Mouse (Mus musculus) cerebellum, adult 2 months (tissue): ENCODE data around the gene Foxo3. TPM values are rescaled to one million over a fixed set of nuclear protein-coding genes. Genes with fewer than 3 reads are reported as not detected.

ENCODE experiments used
- DNase-seq, 2 experiments: peaks; one replicate each; pipeline ENCODE4 v3.0.0; 2021
- H3K27ac ChIP-seq: fragments of 200-500 bp; 2 replicates; pipeline ENCODE4 v1.5.1; 2012; ENCODE audit warnings: low read length, control low read depth, inconsistent platforms; ENCODE audit not compliant: insufficient read depth
- H3K27me3 ChIP-seq: fragments of 200-500 bp; 2 replicates; pipeline ENCODE4 v1.6.1; 2012; ENCODE audit warnings: inconsistent platforms, mild to moderate bottlenecking, low read length, moderate library complexity; ENCODE audit not compliant: control insufficient read depth, insufficient read depth
- H3K4me1 ChIP-seq: fragments of 200-500 bp; 2 replicates; pipeline ENCODE4 v1.6.1; 2011; ENCODE audit warnings: low read length; ENCODE audit not compliant: control insufficient read depth, insufficient read depth
- H3K4me3 ChIP-seq: fragments of 200-500 bp; replicated peaks from 2 replicates; pipeline ENCODE3; 2011; ENCODE audit warnings: mild to moderate bottlenecking, low read depth, low read length, control low read depth; ENCODE audit not compliant: insufficient read depth
- CTCF ChIP-seq: fragments of 200-500 bp; IDR thresholded peaks from 2 replicates; pipeline ENCODE4 v1.5.1; 2011; ENCODE audit warnings: low read depth, mild to moderate bottlenecking, control low read depth, low read length, moderate library complexity, borderline replicate concordance; ENCODE audit not compliant: insufficient read depth
- POLR2A ChIP-seq: fragments of 200-500 bp; IDR thresholded peaks from 2 replicates; pipeline ENCODE4 v1.6.1; 2011; ENCODE audit warnings: low read length, control low read depth, borderline replicate concordance; ENCODE audit not compliant: insufficient read depth
- WGBS: fragments of 180-500 bp; shearing (Covaris S2); methylation state at CpG from one replicate; pipeline ENCODE4 v1.1.7; 2018; 5-methylcytosine and 5-hydroxymethylcytosine counted together
- polyA plus RNA-seq: library from polyadenylated mRNA; depleted of rRNA; stranded (reverse); fragments of >200 nt; gene quantifications from 2 replicates; pipeline ENCODE4 v1.2.3, GENCODE M21; 2012

Foxo3 gene
- polyA plus RNA-seq, 1 experiment: 50.5 TPM

DNA sequence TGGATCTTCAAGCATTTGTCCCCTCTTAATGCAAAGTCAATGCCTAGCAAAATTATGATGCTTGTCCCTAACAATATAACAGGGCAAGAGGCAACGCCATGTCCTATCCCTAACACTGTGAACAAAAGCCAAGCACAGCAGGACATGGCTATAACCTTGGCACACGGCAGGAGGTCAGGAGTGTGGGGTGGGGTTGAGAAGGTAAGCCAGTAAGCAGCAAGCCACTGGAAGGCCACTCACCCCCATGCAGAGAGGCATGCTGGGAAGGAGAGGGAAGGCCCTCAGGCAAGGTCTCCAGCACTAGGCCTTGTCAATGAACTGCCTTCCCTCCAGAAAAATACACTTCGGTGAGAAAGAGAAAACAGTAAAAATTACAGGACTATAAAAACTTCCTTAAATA is 30.1 kb downstream of the Foxo3 start:
- no peak overlapping the region for H3K4me3 ChIP-seq
- H3K27ac ChIP-seq: peak overlapping the region; percentile 58; the same call in 1 of the 2 replicates
- H3K27me3 ChIP-seq: no peaks in the 10 kb centered on the region
- no peak for TF ChIP-seq CTCF
- TF ChIP-seq POLR2A: no peak
- WGBS: 26% methylated on average over 3 of the region's 3 CpGs
- peak in 1 of 2 experiments; percentile 55 for DNase-seq
- H3K4me1 ChIP-seq: peaks cover 56% of the 10 kb centered on the region

GRCm38 (mm10) chr10:42245636-42246035 is 30.9 kb downstream of the Foxo3 start:
- Histone ChIP-seq H3K27me3 (no peaks in the 10 kb centered on the region), H3K4me1 (peaks cover 58% of the 10 kb centered on the region), H3K27ac (peak overlapping the region; percentile 62; the same call in 1 of the 2 replicates), H3K4me3 (no peak overlapping the region)
- DNase-seq: peak in 1 of 2 experiments; percentile 60
- WGBS: 24% methylated on average over 3 of the region's 3 CpGs
- TF ChIP-seq POLR2A: no peak
- no peak for TF ChIP-seq CTCF

DNA sequence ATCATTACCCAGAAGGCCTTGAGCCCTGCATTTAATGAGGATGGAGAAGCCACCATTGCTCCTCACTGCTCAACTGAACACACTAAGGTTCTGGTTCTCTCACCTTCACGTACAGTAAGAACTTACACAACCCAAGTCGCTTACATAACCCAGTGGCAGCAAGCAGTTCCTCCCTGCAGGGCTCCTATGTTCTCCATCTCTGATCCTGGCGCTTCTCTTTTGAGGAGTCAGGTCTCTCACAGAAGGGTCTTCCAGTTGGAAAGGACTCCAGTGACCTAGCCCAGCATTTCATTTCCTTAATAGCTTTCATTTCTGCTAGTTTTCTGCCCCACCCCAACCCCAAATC is 31.3 kb downstream of the Foxo3 start:
- peak overlapping the region; percentile 62; the same call in 1 of the 2 replicates for H3K27ac ChIP-seq
- peak in 1 of 2 experiments; percentile 66 for DNase-seq
- H3K27me3 ChIP-seq: no peaks in the 10 kb centered on the region
- H3K4me3 ChIP-seq: no peak overlapping the region
- no peak for TF ChIP-seq POLR2A
- TF ChIP-seq CTCF: no peak
- WGBS: 2% methylated on average over 3 of the region's 3 CpGs
- H3K4me1 ChIP-seq: peaks cover 55% of the 10 kb centered on the region

- H3K27me3 ChIP-seq: no peaks in the 10 kb centered on the region
- H3K4me3 ChIP-seq: no peak overlapping the region
- H3K4me1 ChIP-seq: peaks cover 55% of the 10 kb centered on the region
- H3K27ac ChIP-seq: peak overlapping the region; percentile 62
- WGBS: 24% methylated on average over 8 of the region's 8 CpGs
- TF ChIP-seq POLR2A (no peak), CTCF (no peak)
- DNase-seq: peak; percentile 66 to 80
Observed at GRCm38 (mm10) chr10:42244420-42245255, 31.9 kb downstream of the Foxo3 start.

DNA sequence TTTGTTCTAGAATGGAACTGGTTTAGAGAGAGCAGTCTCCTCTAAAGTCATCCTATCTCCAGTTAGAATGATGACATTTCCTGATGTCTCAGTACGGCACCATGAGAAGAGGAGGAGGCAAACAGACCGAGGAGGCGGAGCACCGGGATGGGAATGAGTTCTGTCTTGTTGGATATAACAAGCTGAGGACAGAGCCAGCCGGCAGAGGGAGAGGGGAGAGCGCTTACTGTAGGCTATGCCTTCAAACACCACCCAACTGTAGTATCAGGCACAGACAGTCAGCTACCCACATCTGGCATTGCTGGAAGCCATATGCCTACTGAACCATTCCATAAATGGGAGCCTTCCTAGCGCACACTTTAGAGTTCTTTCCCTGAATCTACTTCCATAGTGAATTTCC is 32.6 kb downstream of the Foxo3 start:
- peaks cover 56% of the 10 kb centered on the region for H3K4me1 ChIP-seq
- no peak for TF ChIP-seq CTCF
- TF ChIP-seq POLR2A: no peak
- 73% methylated on average over 7 of the region's 7 CpGs for whole genome bisulfite sequencing
- DNase-seq: no peak
- no peaks in the 10 kb centered on the region for H3K27me3 ChIP-seq
- no peak overlapping the region for H3K27ac ChIP-seq
- no peak overlapping the region for H3K4me3 ChIP-seq

- H3K4me3 ChIP-seq: no peak overlapping the region
- no peak for DNase-seq
- H3K4me1 ChIP-seq: peaks cover 56% of the 10 kb centered on the region
- TF ChIP-seq CTCF (no peak), POLR2A (no peak)
- no peaks in the 10 kb centered on the region for H3K27me3 ChIP-seq
- H3K27ac ChIP-seq: no peak overlapping the region
- WGBS: 78% methylated on average over 6 of the region's 6 CpGs
Observed at GRCm38 (mm10) chr10:42242484-42242883, 34.1 kb downstream of the Foxo3 start.

DNA sequence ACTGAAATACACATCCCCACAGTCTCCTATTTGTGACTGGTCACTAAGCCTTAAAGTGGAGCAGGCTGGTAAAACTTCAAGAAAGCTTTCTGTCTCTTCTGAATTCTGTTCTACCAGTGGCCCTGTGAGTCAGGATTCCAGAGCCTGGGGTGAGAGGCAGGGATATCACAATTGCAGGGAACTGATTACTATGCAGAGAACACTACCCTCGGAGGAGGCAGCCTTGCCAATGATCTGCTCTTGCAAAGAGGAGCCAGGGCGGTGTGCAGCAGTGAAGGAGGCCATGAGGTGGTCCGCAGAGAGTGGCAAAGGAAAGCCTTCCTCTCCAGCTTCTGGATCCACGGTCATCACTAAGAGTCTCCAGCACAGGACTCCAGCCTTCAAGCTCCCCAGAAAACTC is 34.8 kb downstream of the Foxo3 start:
- 0 out of 2 replicates have a peak overlapping the region, but pooled peaks have one; percentile 39 for H3K27ac ChIP-seq
- peaks cover 59% of the 10 kb centered on the region for H3K4me1 ChIP-seq
- no peak for TF ChIP-seq CTCF
- TF ChIP-seq POLR2A: no peak
- WGBS: 19% methylated on average over 4 of the region's 4 CpGs
- no peaks in the 10 kb centered on the region for H3K27me3 ChIP-seq
- no peak overlapping the region for H3K4me3 ChIP-seq
- no peak for DNase-seq

GRCm38 (mm10) chr10:42239810-42240111 is 36.8 kb downstream of the Foxo3 start:
- Histone ChIP-seq H3K4me1 (peaks cover 56% of the 10 kb centered on the region), H3K27me3 (no peaks in the 10 kb centered on the region), H3K4me3 (no peak overlapping the region), H3K27ac (peak overlapping the region; percentile 94)
- no peak for TF ChIP-seq POLR2A
- no peak for TF ChIP-seq CTCF
- WGBS: 32% methylated on average over 6 of the region's 6 CpGs
- DNase-seq: peak; percentile 62 to 70
